Mouse (Mus musculus) thymus, postnatal 4 days (tissue): ENCODE measurements around the gene Ssbp4.

Experiments
- DNase-seq: peaks from one replicate; pipeline ENCODE4 v3.0.0; 2021

Ssbp4 gene

GRCm38 (mm10) chr8:70608749-70609367 is at the start of gene Ssbp4:
Gene Ssbp4 (minus strand): TSS chr8:70608872.
- no peak for DNase-seq

GRCm38 (mm10) chr8:70657739-70658138 is 49.1 kb upstream of the Ssbp4 start:
- no peak for DNase-seq

DNA sequence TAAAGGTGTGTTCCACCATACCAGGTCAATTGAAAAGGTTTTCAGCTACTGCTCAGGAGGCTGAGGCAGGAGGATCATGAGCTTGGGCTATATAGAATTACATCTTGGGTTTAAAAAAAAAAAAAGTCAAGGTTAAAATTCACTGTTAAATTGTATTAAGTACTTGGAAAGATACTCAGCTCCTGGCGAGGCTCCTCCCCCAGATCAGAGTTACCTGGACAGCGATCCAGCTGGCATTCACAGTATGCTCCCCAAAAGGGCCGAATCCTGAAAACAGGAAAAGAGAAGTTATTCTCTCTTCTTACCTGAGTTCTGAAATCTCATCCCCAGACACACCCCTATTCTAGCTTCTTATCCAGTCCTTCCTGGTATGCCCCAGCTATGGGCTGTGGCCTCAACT is 48.5 kb upstream of the Ssbp4 start:
- DNase-seq: no peak

- DNase-seq: peak; percentile 7
Observed at GRCm38 (mm10) chr8:70656193-70656790, 47.6 kb upstream of the Ssbp4 start.

- DNase-seq: no peak
Observed at GRCm38 (mm10) chr8:70655469-70655868, 46.8 kb upstream of the Ssbp4 start.

- peak; percentile 8 for DNase-seq
Observed at GRCm38 (mm10) chr8:70654121-70654520, 45.4 kb upstream of the Ssbp4 start.

DNA sequence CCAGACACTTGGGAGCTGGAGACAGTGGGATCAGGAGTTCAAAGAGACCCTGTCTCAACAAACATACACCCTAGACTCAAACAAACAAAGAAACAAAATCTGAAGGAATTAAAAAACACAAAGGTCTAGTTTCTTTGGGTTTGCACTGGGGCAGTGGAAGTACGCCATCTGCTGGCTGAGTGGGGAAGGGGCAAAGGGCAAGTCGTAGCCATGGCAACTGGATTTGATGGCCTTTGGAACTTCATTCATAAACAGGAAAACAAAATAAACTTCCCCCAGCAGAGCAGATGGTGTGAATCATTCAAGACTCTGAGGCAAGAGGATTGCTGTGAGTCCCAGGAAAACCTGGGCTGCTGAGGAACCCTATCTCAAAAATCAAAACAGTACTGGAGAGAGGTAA is 44.6 kb upstream of the Ssbp4 start:
- DNase-seq: peak; percentile 78

GRCm38 (mm10) chr8:70650351-70650750 is 41.7 kb upstream of the Ssbp4 start:
- DNase-seq: peak; percentile 8

DNA sequence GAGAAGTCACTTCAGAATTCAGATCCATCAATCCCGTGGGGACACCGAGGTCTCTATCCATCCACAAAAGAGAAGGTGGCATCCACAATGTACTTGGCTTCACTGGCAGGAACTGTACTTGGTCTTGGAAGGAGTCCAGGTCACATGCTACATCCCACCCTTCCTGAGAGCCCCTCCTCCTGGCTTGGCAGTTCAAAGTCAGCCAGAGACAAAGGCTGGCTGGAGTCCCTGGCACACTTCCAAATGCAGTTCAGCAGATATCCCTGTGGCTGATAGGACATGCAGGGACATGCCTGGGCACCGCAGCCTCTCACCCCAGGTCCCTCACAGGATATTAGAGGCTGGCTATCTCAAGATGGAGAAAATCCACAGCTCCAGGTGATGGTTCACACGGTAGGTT is 40.7 kb upstream of the Ssbp4 start:
- no peak for DNase-seq

DNA sequence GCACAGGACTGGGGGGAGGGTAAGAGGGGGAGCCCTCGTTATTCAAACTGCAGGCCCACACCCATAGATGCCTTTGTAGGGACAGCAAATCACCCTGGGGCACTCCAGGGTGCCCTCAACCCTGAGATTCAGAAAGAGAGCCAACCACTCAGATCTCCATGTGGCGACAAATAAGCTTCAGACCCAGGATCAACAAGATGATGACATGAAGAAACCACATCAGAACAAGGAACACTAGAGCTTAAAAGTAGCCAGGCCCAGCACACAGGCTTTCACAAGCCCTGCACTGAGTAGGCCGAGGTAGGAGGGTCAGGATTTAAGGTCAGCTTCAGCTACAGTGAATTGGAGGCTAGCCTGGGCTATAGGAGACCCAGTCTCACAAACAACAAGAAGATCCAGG is 40.2 kb upstream of the Ssbp4 start:
- no peak for DNase-seq

DNA sequence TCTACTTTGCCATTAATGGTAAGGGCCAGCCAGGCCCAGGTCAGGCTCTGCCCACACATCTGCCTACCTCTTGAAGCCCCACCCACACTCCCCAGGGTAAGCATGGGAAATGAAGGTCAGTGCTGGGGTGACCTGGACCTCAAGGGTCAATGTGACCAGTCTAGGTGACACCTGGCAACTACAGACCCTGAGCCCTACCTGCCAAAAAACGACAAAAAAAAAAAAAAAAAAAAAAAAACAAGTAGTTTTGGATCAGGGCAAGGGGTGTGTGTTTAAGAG is 39.4 kb upstream of the Ssbp4 start:
- DNase-seq: no peak

DNA sequence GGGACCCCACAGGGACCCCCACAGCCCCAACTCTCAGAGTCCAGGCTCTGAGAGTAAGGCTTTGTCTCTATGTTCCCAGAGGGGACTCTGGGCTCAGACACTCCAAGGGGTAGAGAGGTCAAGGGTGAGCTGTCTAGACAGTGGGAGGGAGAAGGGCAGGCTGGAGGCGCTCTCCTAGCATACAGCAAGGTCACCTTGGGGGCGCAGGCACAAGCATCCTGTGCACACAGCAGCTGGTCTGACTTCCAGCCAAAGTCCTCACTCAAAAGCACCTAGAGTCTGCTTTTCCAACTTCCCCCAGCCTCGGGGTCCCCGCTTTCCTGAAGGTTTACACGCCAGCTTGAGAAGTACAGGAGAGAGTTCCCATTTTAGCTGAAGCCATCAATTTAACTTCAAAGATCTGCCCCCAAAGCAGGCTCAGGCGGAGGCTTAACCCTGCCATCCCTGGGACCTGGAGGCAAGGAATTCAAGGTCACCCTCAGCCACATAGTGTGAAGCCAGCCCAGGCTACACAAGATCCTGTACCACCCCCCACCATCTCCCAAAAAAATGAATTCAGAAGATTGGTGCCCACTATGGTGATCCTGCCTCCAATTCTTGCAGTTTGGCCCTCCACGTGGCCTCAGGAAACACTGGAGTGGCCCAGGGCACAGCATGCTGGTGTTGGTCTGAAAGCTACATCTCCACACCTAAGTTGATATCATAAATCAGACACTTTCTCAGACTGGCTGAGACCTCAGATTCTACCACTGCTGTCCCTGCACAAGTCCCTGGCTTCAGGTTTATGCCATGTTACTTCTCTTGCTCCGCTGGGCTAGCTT is 38.9 kb upstream of the Ssbp4 start:
- no peak for DNase-seq

- DNase-seq: no peak
Observed at GRCm38 (mm10) chr8:70646775-70647174, 38.1 kb upstream of the Ssbp4 start.

GRCm38 (mm10) chr8:70646369-70646768 is 37.7 kb upstream of the Ssbp4 start:
- DNase-seq: no peak

GRCm38 (mm10) chr8:70645501-70646224 is 37.0 kb upstream of the Ssbp4 start:
- no peak for DNase-seq

DNA sequence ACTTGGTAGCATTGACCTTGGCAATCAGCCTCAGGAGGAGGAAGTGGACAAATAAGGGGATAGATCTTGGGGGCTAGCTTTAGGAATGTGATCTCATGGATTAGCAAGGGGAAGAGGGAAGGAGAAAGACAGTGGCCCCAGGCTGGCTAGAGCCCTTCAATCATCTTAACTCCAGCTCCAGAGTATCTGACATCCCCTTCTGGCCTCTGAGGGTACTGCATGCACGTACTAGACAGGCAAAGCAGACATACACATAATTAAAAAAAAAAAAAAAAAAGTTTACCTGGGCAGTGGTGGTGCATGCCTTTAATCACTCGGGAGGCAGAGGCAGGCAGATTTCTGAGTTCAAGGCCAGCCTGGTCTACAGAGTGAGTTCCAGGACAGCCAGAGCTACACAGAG is 35.4 kb upstream of the Ssbp4 start:
- DNase-seq: peak; percentile 77

DNA sequence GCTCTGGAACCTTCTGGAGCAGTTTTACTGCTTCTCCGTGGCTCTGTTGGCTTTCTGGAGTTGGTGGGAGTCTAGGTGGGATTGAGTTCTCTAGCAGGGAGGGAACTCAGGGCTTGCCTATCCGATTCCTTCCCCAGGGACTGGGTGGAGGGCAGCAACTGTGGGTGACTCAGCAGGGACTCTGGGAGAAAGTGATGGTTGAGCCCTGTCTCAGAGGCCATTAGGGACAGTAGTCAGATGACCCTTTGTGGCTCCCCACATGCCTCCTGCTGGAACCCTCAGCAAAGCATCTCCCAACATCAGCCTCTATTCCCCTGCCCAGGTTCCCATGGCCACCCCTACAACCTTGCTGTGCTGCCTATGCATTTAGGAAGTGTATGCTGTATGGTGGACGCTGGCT is 34.3 kb upstream of the Ssbp4 start:
- DNase-seq: no peak

GRCm38 (mm10) chr8:70638752-70639151 is 30.1 kb upstream of the Ssbp4 start:
- DNase-seq: no peak

DNA sequence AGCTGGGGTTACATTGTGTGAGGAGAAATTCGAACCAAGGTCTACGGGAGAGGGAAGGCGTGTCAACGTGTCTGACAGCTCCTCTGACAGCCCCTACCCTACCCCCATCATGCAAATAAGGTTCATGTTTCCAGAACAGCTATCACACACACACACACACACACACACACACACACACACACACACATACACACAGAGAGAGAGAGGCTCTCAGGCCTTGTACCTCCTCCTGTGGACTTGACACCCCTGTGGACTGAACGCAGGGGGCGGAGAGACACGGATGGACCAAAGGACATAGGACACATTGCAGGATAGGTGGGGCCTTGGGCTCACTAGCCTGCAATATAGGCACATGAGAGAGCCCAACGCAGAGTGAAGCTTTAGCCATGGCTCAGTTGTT is 28.2 kb upstream of the Ssbp4 start:
- no peak for DNase-seq

DNA sequence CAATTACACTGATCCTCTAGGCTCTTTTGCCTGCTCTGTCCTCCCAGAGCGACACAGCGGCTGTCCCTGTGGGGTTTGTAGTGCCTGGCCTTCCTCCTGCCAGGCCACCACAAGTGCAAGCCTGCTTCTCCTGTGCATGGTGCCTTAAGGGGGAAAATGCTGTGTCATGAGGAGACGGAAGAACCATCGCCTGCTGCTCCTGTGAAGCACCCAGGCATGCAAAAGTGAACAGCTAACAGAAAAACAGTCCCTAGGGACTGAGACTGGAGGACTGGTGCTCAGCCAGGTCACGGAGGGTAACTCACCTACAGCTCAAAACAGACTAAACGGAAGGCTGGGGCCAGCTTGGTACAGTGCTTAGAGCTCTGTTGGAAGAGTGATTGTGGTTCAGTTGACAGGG is 26.9 kb upstream of the Ssbp4 start:
- no peak for DNase-seq

DNA sequence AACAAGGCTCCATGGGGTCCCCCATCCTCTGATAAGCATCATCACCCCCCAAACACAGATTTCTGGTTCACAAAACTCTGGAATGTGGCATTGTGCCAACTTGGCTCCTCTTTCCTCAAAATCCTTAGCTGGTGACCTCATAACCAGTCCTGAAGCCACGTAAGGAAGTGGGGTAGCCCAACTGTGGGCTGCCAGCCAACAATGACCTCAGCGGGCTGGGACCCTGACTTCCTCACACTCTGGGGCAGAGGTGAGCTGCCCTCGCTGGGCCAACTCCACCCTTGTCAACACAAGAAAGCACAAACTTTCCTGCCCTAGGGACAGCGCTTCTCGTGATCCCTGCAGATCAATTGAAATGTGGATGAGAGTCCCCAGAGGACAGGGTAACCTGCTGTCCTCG is 25.4 kb upstream of the Ssbp4 start:
- no peak for DNase-seq

GRCm38 (mm10) chr8:70632346-70632892 is 23.7 kb upstream of the Ssbp4 start, which contains the start of gene Gdf15:
Gene Gdf15 (minus strand): TSS chr8:70632456.
- no peak for DNase-seq

GRCm38 (mm10) chr8:70631436-70631835 is 22.8 kb upstream of the Ssbp4 start:
- no peak for DNase-seq
